Mouse (Mus musculus): ENCODE measurements around the gene Btn2a2.
A peak's percentile ranks its signal among the peaks of the same experiment; 100 is the strongest.

Gene Btn2a2

GRCm38 (mm10) chr13:23532262-23533075 lies 43.8 kb upstream of the Btn2a2 start:
- Histone ChIP-seq H3K9me3 (ENCODE audit: low read length) (no peaks in the 10 kb centered on the region), H3K36me3 (ENCODE audit: insufficient read depth, low read length) (no peaks in the 10 kb centered on the region; the same call in 1 of the 2 replicates), H3K4me3 (replicated peaks; ENCODE audit: low read length) (peak overlapping the region; percentile 83), H3K4me1 (replicated peaks; ENCODE audit: low read depth, low read length) (peaks cover 31% of the 10 kb centered on the region), H3K27me3 (ENCODE audit: insufficient read depth, low read length) (no peaks in the 10 kb centered on the region)
- TF ChIP-seq NANOG (IDR thresholded peaks at IDR 0.05; ENCODE audit: borderline replicate concordance, low read length) (no peak), POU5F1 (IDR thresholded peaks at IDR 0.05; ENCODE audit: borderline replicate concordance, low read length) (no peak), CTCF (conservative IDR thresholded peaks at IDR 0.05; ENCODE audit: low read length) (no peak)

DNA sequence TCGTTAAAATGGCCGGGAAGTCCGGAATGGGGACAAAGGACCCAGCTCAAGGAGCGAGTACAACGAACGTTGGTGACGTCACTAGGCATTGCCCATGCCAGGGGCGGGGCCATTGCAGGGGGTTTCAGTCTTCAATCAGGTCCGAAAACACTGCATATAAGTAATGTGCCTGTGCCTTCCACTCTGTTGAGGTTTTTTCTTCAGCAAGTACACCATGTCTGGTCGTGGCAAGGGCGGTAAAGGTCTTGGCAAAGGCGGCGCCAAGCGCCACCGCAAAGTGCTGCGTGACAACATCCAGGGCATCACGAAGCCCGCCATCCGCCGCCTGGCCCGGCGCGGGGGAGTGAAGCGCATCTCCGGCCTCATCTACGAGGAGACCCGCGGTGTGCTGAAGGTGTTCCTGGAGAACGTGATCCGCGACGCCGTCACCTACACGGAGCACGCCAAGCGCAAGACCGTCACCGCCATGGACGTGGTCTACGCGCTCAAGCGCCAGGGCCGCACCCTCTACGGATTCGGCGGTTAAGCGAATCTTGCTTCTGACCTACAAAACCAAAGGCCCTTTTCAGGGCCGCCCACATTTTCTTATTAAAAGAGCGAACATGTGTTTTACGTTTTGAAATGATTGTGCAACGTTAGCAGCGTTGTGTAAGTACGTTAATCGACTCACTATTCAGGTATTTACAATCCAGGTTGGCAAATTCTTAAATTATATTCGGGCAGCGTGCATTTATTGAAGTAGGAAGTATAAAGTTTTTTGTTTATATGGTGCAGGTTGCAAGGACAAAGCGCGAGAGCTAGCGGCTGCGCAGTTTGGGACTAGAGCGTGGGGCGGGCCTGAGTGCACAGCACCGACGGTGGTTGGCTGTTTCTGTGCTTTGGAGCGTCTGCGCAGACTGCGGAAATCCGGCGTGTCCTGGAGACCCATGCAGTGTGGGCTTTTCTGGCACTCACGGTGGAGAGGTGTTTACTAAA lies 42.5 kb upstream of the Btn2a2 start, which contains the start of gene Hist1h4h:
TSS of gene Hist1h4h (plus strand) at position 150 of the 975 bp plus-strand sequence.
- no peak for TF ChIP-seq POU5F1 (IDR thresholded peaks at IDR 0.05; ENCODE audit: borderline replicate concordance, low read length)
- TF ChIP-seq NANOG (IDR thresholded peaks at IDR 0.05; ENCODE audit: borderline replicate concordance, low read length): no peak
- TF ChIP-seq CTCF (conservative IDR thresholded peaks at IDR 0.05; ENCODE audit: low read length): no peak
- H3K4me1 ChIP-seq (replicated peaks; ENCODE audit: low read depth, low read length): peaks cover 29% of the 10 kb centered on the region
- H3K27me3 ChIP-seq (ENCODE audit: insufficient read depth, low read length): no peaks in the 10 kb centered on the region
- peak within 1 kb of the TSS; percentile 83 for H3K4me3 ChIP-seq (replicated peaks; ENCODE audit: low read length)
- H3K36me3 ChIP-seq (ENCODE audit: insufficient read depth, low read length): no peaks in the 10 kb centered on the region
- H3K9me3 ChIP-seq (ENCODE audit: low read length): no peaks in the 10 kb centered on the region

DNA sequence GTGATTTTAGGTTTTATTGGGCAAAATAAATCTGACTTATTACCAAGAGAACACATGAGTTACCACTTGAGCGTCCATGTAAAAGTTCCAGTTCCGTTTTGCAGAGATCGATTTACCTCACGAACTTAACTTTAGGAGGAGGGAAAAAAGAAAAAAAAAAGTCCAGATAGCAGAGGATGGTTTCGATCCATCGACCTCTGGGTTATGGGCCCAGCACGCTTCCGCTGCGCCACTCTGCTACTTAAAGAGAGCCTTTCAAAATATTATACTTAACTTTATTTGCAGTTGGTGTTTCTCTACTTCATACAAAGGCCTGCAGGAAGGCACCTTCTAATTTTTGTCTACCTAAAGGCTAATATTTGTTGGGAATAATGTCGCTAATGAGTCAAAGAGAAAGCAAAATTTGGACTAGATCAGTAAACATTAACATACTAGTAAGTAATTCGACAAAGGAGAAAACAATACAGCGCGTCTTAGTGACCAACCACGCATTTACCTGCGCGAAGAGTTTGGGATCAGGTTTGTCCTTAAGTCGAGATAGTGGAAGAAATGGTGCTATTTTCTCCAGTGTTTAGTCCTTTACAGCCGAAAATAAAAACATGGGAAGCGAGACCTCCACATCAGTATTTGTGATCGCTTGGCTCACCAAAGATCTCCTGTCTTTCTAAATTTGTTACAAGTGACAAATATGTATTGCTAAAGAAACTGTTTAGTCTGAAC lies 41.7 kb upstream of the Btn2a2 start:
- Histone ChIP-seq H3K4me3 (replicated peaks; ENCODE audit: low read length) (peak overlapping the region; percentile 83), H3K9me3 (ENCODE audit: low read length) (no peaks in the 10 kb centered on the region), H3K36me3 (ENCODE audit: insufficient read depth, low read length) (no peaks in the 10 kb centered on the region), H3K4me1 (replicated peaks; ENCODE audit: low read depth, low read length) (peaks cover 34% of the 10 kb centered on the region), H3K27me3 (ENCODE audit: insufficient read depth, low read length) (no peaks in the 10 kb centered on the region)
- TF ChIP-seq CTCF (conservative IDR thresholded peaks at IDR 0.05; ENCODE audit: low read length) (no peak), POU5F1 (IDR thresholded peaks at IDR 0.05; ENCODE audit: borderline replicate concordance, low read length) (no peak), NANOG (IDR thresholded peaks at IDR 0.05; ENCODE audit: borderline replicate concordance, low read length) (no peak)

GRCm38 (mm10) chr13:23529480-23530165 lies 41.0 kb upstream of the Btn2a2 start:
- H3K9me3 ChIP-seq (ENCODE audit: low read length): no peaks in the 10 kb centered on the region
- H3K27me3 ChIP-seq (ENCODE audit: insufficient read depth, low read length): no peaks in the 10 kb centered on the region
- no peaks in the 10 kb centered on the region for H3K36me3 ChIP-seq (ENCODE audit: insufficient read depth, low read length)
- peak overlapping the region; percentile 83 for H3K4me3 ChIP-seq (replicated peaks; ENCODE audit: low read length)
- no peak for TF ChIP-seq NANOG (IDR thresholded peaks at IDR 0.05; ENCODE audit: borderline replicate concordance, low read length)
- no peak for TF ChIP-seq CTCF (conservative IDR thresholded peaks at IDR 0.05; ENCODE audit: low read length)
- no peak for TF ChIP-seq POU5F1 (IDR thresholded peaks at IDR 0.05; ENCODE audit: borderline replicate concordance, low read length)
- peaks cover 39% of the 10 kb centered on the region for H3K4me1 ChIP-seq (replicated peaks; ENCODE audit: low read depth, low read length)

DNA sequence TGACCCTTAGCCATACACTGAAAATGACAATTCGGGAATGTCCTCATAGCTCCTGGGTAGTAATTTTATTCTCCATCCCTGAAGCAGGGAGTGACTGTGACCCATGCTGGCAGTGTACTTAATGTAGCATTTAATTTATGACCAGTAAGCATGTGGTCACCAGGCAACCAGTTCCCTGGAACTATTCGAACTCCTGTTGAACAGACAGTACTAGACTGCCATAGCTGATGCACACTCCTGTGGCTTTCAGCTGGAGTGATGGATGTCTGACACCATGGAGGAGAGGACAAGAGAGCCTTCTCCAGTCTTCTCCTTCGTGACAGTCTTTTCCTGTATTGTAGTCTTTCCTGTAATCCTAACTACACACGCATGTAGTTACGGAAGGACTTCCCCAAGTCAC lies 40.3 kb upstream of the Btn2a2 start:
- no peak for TF ChIP-seq NANOG (IDR thresholded peaks at IDR 0.05; ENCODE audit: borderline replicate concordance, low read length)
- TF ChIP-seq CTCF (conservative IDR thresholded peaks at IDR 0.05; ENCODE audit: low read length): no peak
- TF ChIP-seq POU5F1 (IDR thresholded peaks at IDR 0.05; ENCODE audit: borderline replicate concordance, low read length): no peak
- Histone ChIP-seq H3K4me1 (replicated peaks; ENCODE audit: low read depth, low read length) (peaks cover 39% of the 10 kb centered on the region), H3K27me3 (ENCODE audit: insufficient read depth, low read length) (no peaks in the 10 kb centered on the region), H3K4me3 (replicated peaks; ENCODE audit: low read length) (no peak overlapping the region), H3K9me3 (ENCODE audit: low read length) (no peaks in the 10 kb centered on the region), H3K36me3 (ENCODE audit: insufficient read depth, low read length) (no peaks in the 10 kb centered on the region)

DNA sequence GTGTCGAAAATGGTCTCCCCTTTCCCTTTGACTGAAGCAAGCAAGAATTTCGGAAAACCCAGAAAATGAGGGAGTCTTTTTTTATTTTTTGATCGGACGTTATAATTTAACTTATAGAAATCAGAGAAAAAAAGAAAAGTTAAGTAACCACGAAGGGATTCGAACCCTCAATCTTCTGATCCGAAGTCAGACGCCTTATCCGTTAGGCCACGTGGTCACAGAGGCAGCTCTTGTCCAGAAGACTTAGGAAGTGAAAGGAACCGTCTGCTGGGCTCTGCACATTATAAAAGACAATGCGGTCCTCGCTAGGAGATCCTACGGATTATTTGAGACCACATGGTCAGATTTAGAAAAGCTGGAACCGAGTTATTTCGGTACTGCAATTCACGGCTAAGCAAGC lies 37.7 kb upstream of the Btn2a2 start:
- no peaks in the 10 kb centered on the region for H3K9me3 ChIP-seq (ENCODE audit: low read length)
- H3K36me3 ChIP-seq (ENCODE audit: insufficient read depth, low read length): no peaks in the 10 kb centered on the region
- H3K4me1 ChIP-seq (replicated peaks; ENCODE audit: low read depth, low read length): peaks cover 28% of the 10 kb centered on the region
- peak overlapping the region; percentile 80 for H3K4me3 ChIP-seq (replicated peaks; ENCODE audit: low read length)
- TF ChIP-seq NANOG (IDR thresholded peaks at IDR 0.05; ENCODE audit: borderline replicate concordance, low read length) (no peak), CTCF (conservative IDR thresholded peaks at IDR 0.05; ENCODE audit: low read length) (no peak), POU5F1 (IDR thresholded peaks at IDR 0.05; ENCODE audit: borderline replicate concordance, low read length) (no peak)
- H3K27me3 ChIP-seq (ENCODE audit: insufficient read depth, low read length): no peaks in the 10 kb centered on the region

DNA sequence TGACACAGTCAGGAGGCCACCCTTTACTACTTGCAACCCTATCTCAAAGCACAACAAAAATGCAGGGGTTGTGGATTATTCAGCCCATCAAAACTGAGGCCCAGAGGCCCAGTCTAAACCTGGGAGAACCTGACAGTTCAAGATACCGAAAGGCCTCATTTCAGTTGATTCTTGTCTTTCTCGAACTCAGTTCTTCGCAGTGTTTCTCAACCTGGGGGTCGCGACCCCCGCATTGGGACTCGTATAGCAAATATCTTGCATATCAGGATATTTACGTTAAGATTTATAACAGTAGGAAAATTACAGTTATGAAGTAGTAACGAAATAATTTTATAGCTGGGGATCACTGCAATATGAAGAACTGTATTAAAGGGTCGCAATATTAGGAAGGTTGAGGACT lies 37.2 kb upstream of the Btn2a2 start:
- Histone ChIP-seq H3K9me3 (ENCODE audit: low read length) (no peaks in the 10 kb centered on the region), H3K27me3 (ENCODE audit: insufficient read depth, low read length) (no peaks in the 10 kb centered on the region), H3K36me3 (ENCODE audit: insufficient read depth, low read length) (no peaks in the 10 kb centered on the region), H3K4me1 (replicated peaks; ENCODE audit: low read depth, low read length) (peaks cover 32% of the 10 kb centered on the region), H3K4me3 (replicated peaks; ENCODE audit: low read length) (peak overlapping the region; percentile 80)
- TF ChIP-seq NANOG (IDR thresholded peaks at IDR 0.05; ENCODE audit: borderline replicate concordance, low read length) (no peak), CTCF (conservative IDR thresholded peaks at IDR 0.05; ENCODE audit: low read length) (no peak), POU5F1 (IDR thresholded peaks at IDR 0.05; ENCODE audit: borderline replicate concordance, low read length) (no peak)

All from E14TG2a.4 (cell line).